Mouse (Mus musculus) mouse embryonic stem cell (cell line): ENCODE results near the gene Cdh15.

Experiments
- in situ Hi-C, 2 experiments: fragments of 300-500 bp; cut with MboI; formaldehyde crosslinking; loops; 1 replicate in 1 of 2; 3 replicates in 1 of 2; pipeline ENCODE4 v1.14.3; 2019 to 2020; ENCODE audit warnings: low sequenced_read_pairs in 2 of 2, low pct_unique_long_range_greater_than_20kb in 1 of 2, mixed read lengths in 1 of 2; ENCODE audit not compliant: unreplicated experiment in 1 of 2

Cdh15 gene

GRCm38 (mm10) chr8:122834416-122834815 is 13.3 kb upstream of the Cdh15 start:
- in situ Hi-C loops, result loop anchor here in 1 of 2 experiments (10.0 kb wide), 1 partner anchor 360 kb away; no protein-coding TSS in a partner anchor

- in situ Hi-C loops, result loop anchor here in 1 of 2 experiments (10.0 kb wide), 1 partner anchor 360 kb away; no protein-coding TSS in a partner anchor
Observed at GRCm38 (mm10) chr8:122834971-122835370, 12.8 kb upstream of the Cdh15 start.

- in situ Hi-C loops, result loop anchor here in 1 of 2 experiments (10.0 kb wide), 1 partner anchor 359 kb away; no protein-coding TSS in a partner anchor
Observed at GRCm38 (mm10) chr8:122836199-122836598, 11.6 kb upstream of the Cdh15 start.

- in situ Hi-C loops, result loop anchor here in 1 of 2 experiments (10.0 kb wide), 1 partner anchor 358 kb away; no protein-coding TSS in a partner anchor
Observed at GRCm38 (mm10) chr8:122836696-122837095, 11.1 kb upstream of the Cdh15 start.

- in situ Hi-C loops, result no loop called here
Observed at GRCm38 (mm10) chr8:122844161-122844560, 3.6 kb upstream of the Cdh15 start.

GRCm38 (mm10) chr8:122845662-122846061 is 2.1 kb upstream of the Cdh15 start:
- in situ Hi-C loops, result no loop called here

GRCm38 (mm10) chr8:122849152-122849910 is 1.6 kb downstream of the Cdh15 start:
- in situ Hi-C loops, result no loop called here

GRCm38 (mm10) chr8:122850641-122851240 is 3.0 kb downstream of the Cdh15 start:
- in situ Hi-C loops, result no loop called here

GRCm38 (mm10) chr8:122851692-122852545 is 4.2 kb downstream of the Cdh15 start:
- in situ Hi-C loops, result no loop called here

- in situ Hi-C loops, result no loop called here
Observed at GRCm38 (mm10) chr8:122852546-122852905, 4.8 kb downstream of the Cdh15 start.

GRCm38 (mm10) chr8:122853340-122853771 is 5.6 kb downstream of the Cdh15 start:
- in situ Hi-C loops, result no loop called here

- in situ Hi-C loops, result no loop called here
Observed at GRCm38 (mm10) chr8:122854388-122854787, 6.6 kb downstream of the Cdh15 start.

GRCm38 (mm10) chr8:122855123-122855522 is 7.4 kb downstream of the Cdh15 start:
- in situ Hi-C loops, result no loop called here

GRCm38 (mm10) chr8:122856288-122856687 is 8.5 kb downstream of the Cdh15 start:
- in situ Hi-C loops, result no loop called here

GRCm38 (mm10) chr8:122859843-122860242 is 12.1 kb downstream of the Cdh15 start:
- in situ Hi-C loops, result no loop called here

GRCm38 (mm10) chr8:122864719-122865129 is 17.0 kb downstream of the Cdh15 start:
- in situ Hi-C loops, result no loop called here

GRCm38 (mm10) chr8:122865441-122865840 is 17.7 kb downstream of the Cdh15 start:
- in situ Hi-C loops, result no loop called here

GRCm38 (mm10) chr8:122866231-122866630 is 18.5 kb downstream of the Cdh15 start:
- in situ Hi-C loops, result no loop called here

- in situ Hi-C loops, result no loop called here
Observed at GRCm38 (mm10) chr8:122867982-122868381, 20.2 kb downstream of the Cdh15 start.
